Mouse (Mus musculus): Measurements from ENCODE around the gene Afm. TPM values are rescaled to one million over a fixed set of nuclear protein-coding genes. Genes with fewer than 3 reads are reported as not detected.

The Afm gene
- total and polyA plus RNA-seq, 2 experiments from 2014 or later = not detected

DNA sequence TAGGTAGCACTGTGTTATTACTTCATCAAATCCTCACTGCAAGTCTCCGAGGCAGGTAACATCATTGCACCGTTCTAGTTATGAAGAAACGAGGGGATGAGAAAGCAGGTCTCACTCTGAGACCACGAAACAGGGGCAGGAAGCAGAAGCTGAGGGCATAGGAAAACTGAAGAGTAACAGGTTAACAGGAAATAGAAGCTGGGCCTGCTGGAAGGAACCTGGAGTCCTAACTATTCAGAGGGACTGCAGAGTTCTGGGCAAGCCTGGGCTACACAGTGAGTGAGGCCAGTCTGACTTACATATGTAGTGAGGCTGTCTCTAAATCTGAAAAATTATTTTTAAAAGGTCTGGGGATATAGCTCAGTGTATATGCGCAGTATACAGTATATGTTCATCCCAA lies 69.4 kb downstream of the Afm start:
- H3K4me1 ChIP-seq (ENCODE audit: insufficient read depth, low read length) = no peaks in the 10 kb centered on the region
- TF ChIP-seq CTCF (IDR thresholded peaks at IDR 0.05) = no peak
- no peak overlapping the region for H3K9ac ChIP-seq (replicated peaks; ENCODE audit: low read length, poor library complexity, severe bottlenecking)
- DNase-seq (ENCODE audit: low spot score) (no peak), ATAC-seq (ENCODE audit: low FRiP score) (no peak)
- H3K4me3 ChIP-seq (ENCODE audit: low read depth, low read length) = no peak overlapping the region
- H3K9me3 ChIP-seq (ENCODE audit: low read length) = no peaks in the 10 kb centered on the region
- no peak overlapping the region for H3K27ac ChIP-seq (ENCODE audit: low read depth, low read length)
- no peaks in the 10 kb centered on the region for H3K36me3 ChIP-seq (ENCODE audit: insufficient read depth, low read length)
- H3K27me3 ChIP-seq (ENCODE audit: insufficient read depth, low read length) = no peaks in the 10 kb centered on the region
- H3K4me2 ChIP-seq (ENCODE audit: low read depth, low read length, poor library complexity, severe bottlenecking) = no peak overlapping the region
- 91% methylated on average over 5 of the region's 5 CpGs for WGBS

DNA sequence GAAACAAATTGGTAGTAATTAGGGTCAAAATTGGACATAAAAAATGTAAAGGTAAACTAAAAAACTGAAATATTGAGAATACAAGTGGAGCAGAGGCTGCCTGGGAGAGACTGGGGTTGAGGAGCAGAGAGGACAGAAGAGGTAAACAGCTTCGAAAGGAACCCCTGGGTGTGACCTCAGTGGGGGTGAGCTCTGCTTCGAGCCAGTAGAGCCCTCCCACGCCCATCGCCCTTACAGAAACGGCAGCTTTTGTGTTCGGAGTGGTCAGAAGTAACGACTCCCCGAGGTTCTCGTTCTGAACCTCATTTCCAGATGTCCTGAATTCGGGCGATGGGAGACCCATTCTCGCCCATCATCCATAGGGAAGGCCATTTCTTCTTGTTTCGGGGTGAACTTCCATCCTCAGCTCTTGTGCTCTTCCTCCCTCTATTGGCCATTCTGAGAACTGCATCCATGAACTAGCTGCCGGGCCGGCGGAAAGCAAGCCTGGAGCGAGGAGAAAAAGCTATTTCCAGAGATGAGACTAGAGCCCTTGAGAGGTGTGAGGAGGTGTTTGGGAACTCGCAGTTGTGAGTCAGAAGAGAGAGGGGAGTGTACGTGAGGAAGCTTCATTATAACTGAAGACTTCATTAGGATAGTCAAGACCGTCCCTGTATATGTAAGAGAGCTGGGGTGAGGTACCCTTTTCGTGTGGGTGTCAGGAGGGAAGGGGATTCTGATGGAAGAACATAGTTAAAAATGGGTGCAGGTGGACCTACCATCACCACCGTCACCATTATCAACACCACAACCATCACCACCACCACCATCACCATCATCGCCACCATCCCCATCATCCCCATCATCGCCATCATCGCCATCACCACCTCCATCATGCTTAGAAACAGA lies 70.2 kb downstream of the Afm start:
- 0 out of 2 replicates have a peak overlapping the region, but pooled peaks have one; percentile 33 for H3K9ac ChIP-seq (replicated peaks; ENCODE audit: low read length, poor library complexity, severe bottlenecking)
- no peak overlapping the region for H3K27ac ChIP-seq (ENCODE audit: low read depth, low read length)
- peak; percentile 83 for ATAC-seq (ENCODE audit: low FRiP score)
- no peaks in the 10 kb centered on the region for H3K4me1 ChIP-seq (ENCODE audit: insufficient read depth, low read length)
- no peaks in the 10 kb centered on the region for H3K36me3 ChIP-seq (ENCODE audit: insufficient read depth, low read length)
- H3K4me2 ChIP-seq (ENCODE audit: low read depth, low read length, poor library complexity, severe bottlenecking) = peak overlapping the region; percentile 63
- no peaks in the 10 kb centered on the region for H3K9me3 ChIP-seq (ENCODE audit: low read length)
- no peaks in the 10 kb centered on the region for H3K27me3 ChIP-seq (ENCODE audit: insufficient read depth, low read length)
- peak; percentile 99 for TF ChIP-seq CTCF (IDR thresholded peaks at IDR 0.05)
- H3K4me3 ChIP-seq (ENCODE audit: low read depth, low read length) = peak overlapping the region; percentile 38
- DNase-seq (ENCODE audit: low spot score) = peak; percentile 81
- 23% methylated on average over 25 of the region's 25 CpGs for WGBS

DNA sequence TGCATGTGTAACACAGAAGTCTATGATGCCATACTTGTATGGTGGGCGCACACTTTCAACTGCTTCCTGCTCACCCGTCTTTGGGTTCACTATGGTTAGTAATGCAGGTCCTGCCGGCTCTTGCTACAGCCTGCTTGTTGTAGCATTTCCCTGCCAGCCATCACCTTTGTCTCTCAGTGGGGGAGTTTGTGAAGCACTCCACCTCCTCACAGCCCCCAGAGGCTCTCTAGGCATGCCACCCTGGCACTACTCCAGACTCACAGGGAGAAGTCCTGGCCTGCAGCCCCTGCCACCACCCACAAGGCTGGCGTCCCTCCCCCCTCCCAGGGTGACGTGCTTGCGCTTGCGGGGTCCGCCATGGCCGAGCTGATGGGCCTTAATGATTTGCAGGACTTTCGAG lies 71.9 kb downstream of the Afm start:
- Histone ChIP-seq H3K36me3 (ENCODE audit: insufficient read depth, low read length) (no peaks in the 10 kb centered on the region), H3K27ac (ENCODE audit: low read depth, low read length) (no peak overlapping the region), H3K27me3 (ENCODE audit: insufficient read depth, low read length) (no peaks in the 10 kb centered on the region), H3K4me3 (ENCODE audit: low read depth, low read length) (no peak overlapping the region), H3K9ac (replicated peaks; ENCODE audit: low read length, poor library complexity, severe bottlenecking) (no peak overlapping the region), H3K9me3 (ENCODE audit: low read length) (no peaks in the 10 kb centered on the region), H3K4me2 (ENCODE audit: low read depth, low read length, poor library complexity, severe bottlenecking) (no peak overlapping the region), H3K4me1 (ENCODE audit: insufficient read depth, low read length) (no peaks in the 10 kb centered on the region)
- DNase-seq (ENCODE audit: low spot score) = no peak
- TF ChIP-seq CTCF (IDR thresholded peaks at IDR 0.05) = no peak
- 82% methylated on average over 10 of the region's 10 CpGs for WGBS
- no peak for ATAC-seq (ENCODE audit: low FRiP score)

DNA sequence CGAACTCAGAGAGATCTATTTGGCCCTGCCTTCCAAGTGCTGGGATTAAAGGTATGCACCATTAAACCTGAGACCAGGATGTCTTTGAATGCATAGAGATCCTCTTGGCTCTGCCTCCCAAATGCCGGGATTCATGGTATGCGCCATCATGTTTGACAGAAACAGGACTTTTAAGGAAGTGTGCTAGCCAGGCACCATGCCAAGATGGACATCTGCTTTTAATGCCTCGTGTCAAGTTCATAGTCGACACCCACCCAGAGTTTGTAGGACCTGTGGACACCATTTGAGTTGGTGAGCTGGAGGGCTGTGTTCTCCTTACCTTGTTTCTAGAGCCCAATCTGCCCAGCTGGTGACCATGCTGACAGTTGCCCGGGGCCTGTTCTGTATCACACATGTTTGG lies 73.2 kb downstream of the Afm start:
- Histone ChIP-seq H3K4me2 (ENCODE audit: low read depth, low read length, poor library complexity, severe bottlenecking) (no peak overlapping the region), H3K9ac (replicated peaks; ENCODE audit: low read length, poor library complexity, severe bottlenecking) (no peak overlapping the region), H3K27me3 (ENCODE audit: insufficient read depth, low read length) (no peaks in the 10 kb centered on the region), H3K36me3 (ENCODE audit: insufficient read depth, low read length) (no peaks in the 10 kb centered on the region), H3K27ac (ENCODE audit: low read depth, low read length) (no peak overlapping the region), H3K4me3 (ENCODE audit: low read depth, low read length) (no peak overlapping the region), H3K9me3 (ENCODE audit: low read length) (no peaks in the 10 kb centered on the region), H3K4me1 (ENCODE audit: insufficient read depth, low read length) (no peaks in the 10 kb centered on the region)
- ATAC-seq (ENCODE audit: low FRiP score) = no peak
- 88% methylated on average over 6 of the region's 6 CpGs for WGBS
- no peak for DNase-seq (ENCODE audit: low spot score)
- no peak for TF ChIP-seq CTCF (IDR thresholded peaks at IDR 0.05)

DNA sequence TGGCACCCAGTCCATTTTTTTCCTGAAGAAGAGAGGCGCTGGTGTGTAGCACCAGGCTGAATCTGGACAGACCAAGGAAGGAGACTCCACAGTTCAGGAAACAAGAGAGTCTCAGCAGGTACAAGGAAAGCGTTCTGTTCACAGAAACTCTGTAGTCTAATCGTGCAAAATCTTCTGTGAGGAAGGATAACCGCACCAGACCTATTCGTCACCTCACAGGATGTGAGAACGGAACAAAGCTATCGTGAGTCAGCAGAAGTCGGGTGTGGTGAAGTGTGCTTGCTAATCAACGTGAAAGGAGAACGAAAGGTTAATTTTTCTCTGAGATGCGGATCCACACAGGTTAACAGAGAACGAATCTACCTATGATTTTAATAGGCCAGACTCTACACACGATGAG lies 76.2 kb downstream of the Afm start:
- no peak overlapping the region for H3K27ac ChIP-seq (ENCODE audit: low read depth, low read length)
- H3K4me2 ChIP-seq (ENCODE audit: low read depth, low read length, poor library complexity, severe bottlenecking) = no peak overlapping the region
- no peak overlapping the region for H3K9ac ChIP-seq (replicated peaks; ENCODE audit: low read length, poor library complexity, severe bottlenecking)
- no peaks in the 10 kb centered on the region for H3K4me1 ChIP-seq (ENCODE audit: insufficient read depth, low read length)
- no peak overlapping the region for H3K4me3 ChIP-seq (ENCODE audit: low read depth, low read length)
- WGBS = 89% methylated on average over 13 of the region's 13 CpGs
- ATAC-seq (ENCODE audit: low FRiP score) (no peak), DNase-seq (ENCODE audit: low spot score) (no peak)
- H3K27me3 ChIP-seq (ENCODE audit: insufficient read depth, low read length) = no peaks in the 10 kb centered on the region
- no peaks in the 10 kb centered on the region for H3K36me3 ChIP-seq (ENCODE audit: insufficient read depth, low read length)
- no peak for TF ChIP-seq CTCF (IDR thresholded peaks at IDR 0.05)
- H3K9me3 ChIP-seq (ENCODE audit: low read length) = no peaks in the 10 kb centered on the region

DNA sequence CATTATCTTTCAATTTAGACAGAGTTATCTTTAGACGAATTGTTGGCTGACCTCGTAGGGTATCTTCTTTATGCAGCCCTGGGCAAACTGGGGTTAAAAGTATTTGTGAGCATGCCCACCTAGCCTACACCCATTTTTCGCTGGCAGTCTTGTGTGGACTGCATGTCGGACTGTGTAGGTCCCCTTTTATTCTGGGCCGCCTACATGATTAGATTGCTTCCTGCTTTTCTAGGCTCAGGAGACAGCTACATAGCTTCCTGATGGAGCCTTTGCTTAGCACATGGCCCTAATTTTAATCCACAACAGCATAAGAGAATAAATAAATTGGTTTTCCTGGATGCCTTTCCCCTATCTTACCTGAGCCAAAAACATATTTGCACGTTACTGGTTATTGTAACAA lies 77.4 kb downstream of the Afm start:
- H3K27me3 ChIP-seq (ENCODE audit: insufficient read depth, low read length) = no peaks in the 10 kb centered on the region
- 89% methylated on average over 6 of the region's 6 CpGs for WGBS
- H3K27ac ChIP-seq (ENCODE audit: low read depth, low read length) = no peak overlapping the region
- DNase-seq (ENCODE audit: low spot score) = no peak
- H3K36me3 ChIP-seq (ENCODE audit: insufficient read depth, low read length) = no peaks in the 10 kb centered on the region
- no peak for TF ChIP-seq CTCF (IDR thresholded peaks at IDR 0.05)
- H3K9me3 ChIP-seq (ENCODE audit: low read length) = no peaks in the 10 kb centered on the region
- no peak overlapping the region for H3K4me2 ChIP-seq (ENCODE audit: low read depth, low read length, poor library complexity, severe bottlenecking)
- H3K4me1 ChIP-seq (ENCODE audit: insufficient read depth, low read length) = no peaks in the 10 kb centered on the region
- no peak overlapping the region for H3K9ac ChIP-seq (replicated peaks; ENCODE audit: low read length, poor library complexity, severe bottlenecking)
- ATAC-seq (ENCODE audit: low FRiP score) = no peak
- no peak overlapping the region for H3K4me3 ChIP-seq (ENCODE audit: low read depth, low read length)
